Mouse (Mus musculus) cerebellum, postnatal 10 days (tissue): Measurements from ENCODE around the gene Olfr935.

Experiments
- DNase-seq, 2 experiments: peaks; one replicate each; pipeline ENCODE4 v3.0.0; 2021; ENCODE audit warnings: mixed read lengths in 2 of 2

Gene Olfr935

GRCm38 (mm10) chr9:38999583-38999982 lies at the start of gene Olfr935:
Olfr935 (minus strand) TSS chr9:38999683.
- no peak for DNase-seq

GRCm38 (mm10) chr9:39023277-39023676 lies 23.8 kb upstream of the Olfr935 start, which contains the start of gene Olfr146:
Olfr146 (minus strand) TSS chr9:39023377.
- no peak for DNase-seq

- no peak for DNase-seq
Measured at GRCm38 (mm10) chr9:38988215-38988614, 11.3 kb downstream of the Olfr935 start, which contains the start of gene Olfr934. Olfr934 (minus strand) TSS chr9:38988315.

- DNase-seq: no peak
Measured at GRCm38 (mm10) chr9:38972013-38972412, 27.5 kb downstream of the Olfr935 start, which contains the start of gene Olfr933. Olfr933 (plus strand) TSS chr9:38972313.

- no peak for DNase-seq
Measured at GRCm38 (mm10) chr9:38954124-38954416, 45.4 kb downstream of the Olfr935 start.

GRCm38 (mm10) chr9:38953401-38954123 lies 45.9 kb downstream of the Olfr935 start:
- DNase-seq: peak in 1 of 2 experiments; percentile 26
